Mouse (Mus musculus): ENCODE measurements around the gene Oaf.
A peak's percentile ranks its signal among the peaks of the same experiment; 100 is the strongest.

The Oaf gene

DNA sequence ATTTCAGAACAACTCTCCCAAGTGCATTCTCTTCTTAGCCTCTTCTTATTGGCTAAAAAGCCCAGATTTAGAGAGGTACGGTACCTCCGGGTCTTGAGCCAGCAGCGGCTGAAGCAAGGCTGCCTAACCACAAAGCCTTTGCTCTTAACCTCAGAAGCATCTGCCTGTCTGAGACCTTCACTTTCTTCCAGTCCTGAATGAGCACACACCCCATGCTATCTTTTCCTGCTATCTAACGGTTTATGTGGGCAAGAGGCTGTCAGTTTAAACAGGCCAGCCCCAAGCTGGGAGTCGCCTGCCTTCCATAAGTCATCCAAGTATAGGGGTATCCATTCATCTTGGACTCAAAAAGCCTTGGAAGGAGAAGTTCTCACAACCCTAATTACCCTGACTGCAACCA lies 2.7 kb upstream of the Oaf start:
- no peak for DNase-seq

DNA sequence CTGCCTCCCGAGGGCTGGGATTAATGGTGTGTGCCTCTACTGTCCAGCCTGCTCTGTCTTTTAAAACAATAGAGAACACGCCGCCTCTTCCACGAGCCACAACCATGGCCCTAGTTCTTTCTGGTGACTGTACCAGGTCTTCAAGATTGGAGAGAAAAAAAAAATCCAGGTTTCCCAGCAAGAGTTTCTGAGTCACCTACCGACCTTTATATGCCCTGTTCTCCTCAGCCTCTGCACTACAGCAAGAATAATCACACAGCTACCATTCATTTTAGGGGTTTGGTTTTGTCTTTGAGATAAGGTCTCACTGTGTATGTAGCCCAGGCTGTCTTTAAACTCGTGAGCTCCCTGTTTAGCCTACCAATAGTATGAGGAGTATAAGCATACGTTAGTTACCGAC lies 2.3 kb upstream of the Oaf start:
- DNase-seq = no peak

DNA sequence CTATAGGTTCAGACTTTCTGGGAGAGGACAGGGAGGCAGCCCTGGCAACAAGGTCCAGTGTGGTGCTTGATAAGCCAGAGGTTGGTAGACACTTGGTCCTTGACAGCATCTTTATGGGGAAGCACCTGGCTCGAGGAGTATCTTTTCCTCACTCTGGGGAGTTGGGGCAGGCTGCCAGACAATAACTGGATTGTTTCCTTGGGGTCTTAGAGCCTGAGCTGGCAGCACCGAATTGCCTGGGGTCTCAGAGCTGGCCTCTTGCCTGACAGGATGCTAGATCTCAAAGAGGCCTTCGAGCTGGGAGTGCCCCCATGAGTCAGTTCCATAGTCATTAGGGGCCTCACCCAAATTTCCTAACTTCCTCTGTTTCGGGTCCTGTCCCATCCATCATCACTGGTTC lies 1.6 kb upstream of the Oaf start:
- DNase-seq = no peak

DNA sequence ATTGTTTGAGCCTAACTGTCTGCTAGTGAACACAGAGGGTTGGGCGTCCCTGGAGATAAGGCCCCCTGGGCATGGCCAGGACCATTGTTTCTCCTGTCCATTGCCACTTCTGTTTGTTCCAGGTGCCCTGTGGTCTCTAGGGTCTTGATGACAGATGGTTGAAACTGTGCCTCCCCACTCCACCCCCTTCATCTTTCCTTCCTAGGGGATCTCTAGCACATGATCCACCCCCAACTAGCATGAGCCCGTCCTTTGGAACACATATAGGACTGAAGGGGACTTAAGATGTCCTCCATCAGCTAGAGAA lies 836 bp upstream of the Oaf start:
- DNase-seq = no peak

DNA sequence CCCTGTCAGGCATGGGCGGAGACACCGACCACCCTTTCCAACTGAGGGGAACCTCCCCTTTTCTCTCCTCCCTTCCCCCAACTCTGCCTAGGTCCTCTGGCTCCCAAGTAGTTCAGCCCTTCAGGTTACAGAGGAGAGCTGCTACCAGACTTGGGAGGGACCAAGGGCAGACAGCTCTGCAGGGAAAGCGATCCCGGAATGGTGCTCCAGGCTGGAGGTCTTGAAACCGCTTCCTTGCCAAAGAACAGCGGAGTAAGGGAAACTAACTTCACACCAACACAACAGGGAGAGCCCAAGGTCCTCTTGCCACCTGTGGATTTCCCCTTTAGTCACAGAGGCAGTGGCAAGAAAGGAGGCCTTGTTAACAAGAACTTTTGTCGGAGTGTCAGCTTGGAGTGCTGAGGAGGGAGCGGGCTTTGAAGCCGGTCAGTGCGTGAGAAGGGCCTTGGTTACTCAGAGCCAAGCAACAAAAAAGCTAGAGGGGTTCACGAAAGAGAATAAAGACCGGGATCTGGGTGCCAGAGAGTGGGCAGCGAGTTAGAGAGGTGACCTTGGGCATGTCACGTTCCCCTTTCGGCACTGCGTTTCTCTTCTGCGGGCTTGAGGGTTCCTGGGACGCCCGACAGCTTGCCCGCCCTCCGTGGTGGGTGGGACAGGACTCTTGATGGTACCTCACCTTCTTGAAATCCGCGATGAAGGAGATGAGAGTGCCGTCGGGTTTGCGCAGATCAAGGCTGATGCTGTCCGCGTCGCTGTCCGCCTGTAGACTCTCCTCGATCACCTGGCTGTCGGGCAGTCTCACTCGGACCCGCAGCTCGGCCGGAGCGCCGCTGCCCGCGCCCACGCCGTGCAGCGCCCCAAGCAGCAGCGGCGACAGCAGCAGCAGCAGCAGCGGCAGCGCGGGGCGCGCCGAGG lies 823 bp downstream of the Oaf start:
- DNase-seq = peak; percentile 59

- no peak for DNase-seq
Observed at GRCm38 (mm10) chr9:43238167-43238566, 1.5 kb downstream of the Oaf start.

DNA sequence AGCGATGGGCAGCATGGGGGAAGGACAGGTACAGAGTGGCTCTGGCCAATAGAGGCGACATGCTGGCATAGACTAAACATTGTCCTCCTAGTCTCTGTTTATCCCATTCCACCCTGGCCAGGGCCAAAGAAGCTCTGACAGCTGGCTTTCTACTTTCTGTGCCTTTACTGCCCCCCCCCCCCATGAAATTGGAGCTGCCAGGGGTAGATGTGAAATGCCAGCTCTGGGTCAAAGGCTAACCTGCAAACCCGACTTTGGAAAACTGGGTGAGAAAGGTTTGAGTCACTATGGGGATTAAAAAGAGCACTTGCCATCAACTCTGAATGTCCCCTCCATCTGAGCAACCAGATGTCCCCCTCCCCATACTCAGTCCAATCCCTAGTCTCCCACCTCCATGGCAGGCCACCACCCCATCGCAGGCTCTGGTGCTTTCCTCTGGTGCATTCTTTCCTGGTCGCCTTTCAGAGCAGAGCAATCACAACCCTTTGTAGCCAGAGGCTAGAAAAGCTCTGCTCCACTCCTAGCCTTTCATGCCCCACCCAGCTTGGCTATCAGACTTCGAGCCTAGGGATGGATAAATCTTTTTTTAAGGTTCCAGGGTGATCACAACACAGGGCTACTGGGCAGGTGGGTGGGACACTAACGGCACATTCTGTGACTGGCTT lies 2.5 kb downstream of the Oaf start:
- DNase-seq = peak; percentile 37

GRCm38 (mm10) chr9:43236576-43236975 lies 3.1 kb downstream of the Oaf start:
- no peak for DNase-seq

DNA sequence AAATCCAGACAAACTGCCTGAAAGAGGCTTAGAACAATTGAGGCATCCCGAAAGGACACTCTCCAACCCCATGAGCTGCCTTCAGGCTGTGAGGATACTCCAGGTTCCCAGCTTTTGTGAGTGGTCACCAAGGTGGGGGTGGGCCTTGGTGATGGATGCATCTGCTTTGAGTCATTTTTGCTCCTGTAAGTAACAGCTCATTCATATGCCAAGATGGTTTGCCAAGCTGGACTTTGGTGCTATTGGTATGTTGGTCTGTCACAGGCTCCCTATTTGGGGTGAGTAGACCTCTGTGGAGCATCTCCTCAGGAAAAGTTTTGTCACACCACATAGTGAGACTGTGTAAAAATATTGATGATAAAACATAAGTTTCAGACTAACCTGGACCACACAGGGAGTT lies 3.6 kb downstream of the Oaf start:
- DNase-seq = no peak

DNA sequence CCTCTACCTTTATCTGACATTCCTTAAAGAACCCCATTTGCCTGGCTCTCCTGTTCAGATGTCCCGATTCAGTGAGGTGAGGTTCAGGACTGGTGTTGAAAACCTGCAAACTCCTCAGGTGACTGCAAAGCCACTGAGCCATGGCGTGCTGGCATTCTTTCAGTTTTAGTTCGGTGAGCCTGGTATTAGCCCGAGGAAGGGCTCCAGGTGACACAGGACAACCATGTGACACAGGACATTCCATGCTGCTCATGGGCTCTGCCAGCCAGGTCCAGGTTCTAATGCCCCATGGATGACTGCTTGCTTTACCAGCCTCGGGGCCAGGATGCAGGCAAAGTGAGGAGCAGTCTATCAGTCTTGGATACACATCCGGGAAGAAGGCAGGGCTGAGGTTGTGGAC lies 4.4 kb downstream of the Oaf start:
- DNase-seq = peak; percentile 76

DNA sequence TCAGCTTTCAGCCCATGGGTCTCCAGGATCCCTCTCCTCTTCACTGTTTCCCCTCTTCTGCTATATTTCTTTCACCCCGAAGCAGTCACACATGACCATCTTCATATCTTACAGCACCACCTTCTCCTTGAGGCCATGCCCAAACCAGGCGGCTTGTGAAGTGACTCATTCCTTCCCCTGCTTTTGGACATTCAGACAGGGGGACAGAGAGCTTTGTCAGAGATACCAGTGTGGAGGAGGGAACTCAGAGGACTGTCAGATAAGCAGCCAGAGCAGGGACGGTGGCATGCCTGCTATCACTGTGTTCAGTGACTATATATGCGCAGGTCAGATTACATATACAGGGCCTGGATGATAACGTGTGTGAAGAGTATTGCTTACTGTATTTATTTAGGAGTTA lies 5.2 kb downstream of the Oaf start:
- no peak for DNase-seq

- DNase-seq = no peak
Observed at GRCm38 (mm10) chr9:43233515-43233914, 6.2 kb downstream of the Oaf start.

DNA sequence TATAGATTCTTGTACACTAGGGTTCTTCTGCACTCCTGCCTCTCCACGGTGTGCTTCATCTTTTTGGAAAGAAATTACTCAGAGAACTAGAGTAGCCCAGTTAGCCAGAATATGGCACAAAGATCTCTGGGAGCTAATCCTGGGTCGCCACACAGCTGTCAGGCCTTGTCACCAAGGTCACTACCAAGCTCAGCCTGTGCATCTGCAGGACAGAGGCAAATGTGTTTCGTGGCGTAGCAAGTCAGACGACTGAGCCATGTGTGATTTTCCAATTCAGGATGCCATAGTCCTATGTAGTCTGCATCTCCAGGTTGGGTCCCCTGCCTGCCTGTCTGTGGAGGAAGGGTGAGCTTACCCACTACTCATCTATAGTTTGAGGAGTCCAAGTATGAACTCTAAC lies 6.7 kb downstream of the Oaf start:
- no peak for DNase-seq

GRCm38 (mm10) chr9:43232286-43232685 lies 7.4 kb downstream of the Oaf start:
- DNase-seq = no peak

DNA sequence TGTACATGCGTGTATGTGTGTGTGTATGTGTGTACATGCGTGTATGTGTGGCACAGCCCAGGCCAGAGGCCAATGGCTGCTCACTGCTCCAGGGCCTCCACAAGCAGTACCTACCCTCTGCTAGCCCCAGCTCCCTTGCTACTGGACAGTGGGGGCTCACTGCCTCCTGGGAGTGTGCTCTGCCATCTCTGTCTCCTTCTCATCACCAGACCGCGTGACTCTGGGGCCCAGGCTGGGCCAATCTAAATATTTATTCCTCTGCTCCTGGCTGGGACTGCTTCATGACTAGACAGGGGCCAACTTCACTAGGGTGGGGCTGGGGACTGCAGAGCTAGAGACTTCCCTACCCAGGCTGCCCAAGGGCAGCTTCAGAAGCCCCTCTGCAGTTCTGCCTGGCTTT lies 7.9 kb downstream of the Oaf start:
- no peak for DNase-seq

GRCm38 (mm10) chr9:43230886-43231285 lies 8.8 kb downstream of the Oaf start:
- DNase-seq = no peak

DNA sequence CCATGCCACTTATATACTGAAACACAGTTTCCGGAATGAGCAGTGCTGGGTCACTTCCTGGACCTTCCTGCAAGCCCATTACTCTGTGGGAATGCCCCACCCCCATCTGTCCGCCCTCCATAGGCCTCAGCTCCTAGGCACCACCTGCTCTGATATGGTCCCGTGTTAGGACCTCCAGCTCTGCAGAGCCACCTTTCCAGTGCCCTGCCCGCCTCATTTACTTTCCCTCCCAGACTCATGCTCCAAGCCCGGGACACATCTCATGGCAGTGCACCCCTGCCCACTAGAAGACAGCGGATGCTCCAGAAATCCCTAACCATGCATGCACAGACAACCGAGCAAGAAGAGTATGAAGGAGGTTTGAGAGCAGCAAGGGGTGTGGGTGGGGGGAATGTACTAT lies 9.7 kb downstream of the Oaf start:
- DNase-seq = no peak

DNA sequence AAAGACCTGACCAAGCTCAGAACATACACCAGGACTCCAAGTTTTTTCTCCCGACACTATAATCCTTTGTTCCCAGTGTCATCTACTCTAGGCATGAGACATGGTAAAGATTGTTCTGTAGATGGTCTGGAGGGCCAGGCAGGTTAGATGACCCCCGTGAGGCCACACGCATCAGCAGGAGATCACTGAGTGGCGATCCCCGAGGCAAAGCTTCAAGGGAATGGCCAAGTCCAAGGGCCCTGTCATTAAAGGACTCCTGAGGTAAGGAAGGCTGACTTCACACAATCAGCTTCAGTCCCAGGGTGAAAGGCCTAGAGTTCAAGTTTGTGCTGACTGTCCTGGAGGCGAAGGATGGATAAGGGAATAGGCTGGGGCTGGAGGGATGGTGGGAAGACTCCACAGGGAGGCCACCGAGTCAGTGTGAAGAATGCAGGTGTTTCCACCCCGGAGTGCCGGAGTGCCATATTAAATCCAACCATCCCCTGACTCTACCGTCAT lies 10.3 kb downstream of the Oaf start:
- DNase-seq = no peak

DNA sequence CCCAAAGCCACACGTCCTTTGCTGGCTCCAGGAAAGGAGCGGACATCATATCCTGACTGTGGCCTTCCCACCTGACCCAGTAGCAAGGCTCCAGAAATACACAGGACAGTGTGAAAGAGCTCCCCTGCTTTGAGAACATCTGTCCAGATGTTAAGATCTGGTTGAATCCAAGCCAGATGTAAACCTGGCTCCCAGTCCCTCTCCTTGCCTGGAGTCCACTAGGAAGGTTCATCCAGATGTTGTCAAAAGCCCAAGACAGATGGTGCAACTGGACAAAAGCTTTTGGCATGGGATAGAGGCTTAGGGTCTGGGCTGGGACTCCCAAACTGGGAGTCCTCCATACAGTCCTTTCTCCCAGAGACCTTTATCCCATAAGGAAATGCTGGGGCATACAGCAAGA lies 11.0 kb downstream of the Oaf start:
- DNase-seq = no peak

DNA sequence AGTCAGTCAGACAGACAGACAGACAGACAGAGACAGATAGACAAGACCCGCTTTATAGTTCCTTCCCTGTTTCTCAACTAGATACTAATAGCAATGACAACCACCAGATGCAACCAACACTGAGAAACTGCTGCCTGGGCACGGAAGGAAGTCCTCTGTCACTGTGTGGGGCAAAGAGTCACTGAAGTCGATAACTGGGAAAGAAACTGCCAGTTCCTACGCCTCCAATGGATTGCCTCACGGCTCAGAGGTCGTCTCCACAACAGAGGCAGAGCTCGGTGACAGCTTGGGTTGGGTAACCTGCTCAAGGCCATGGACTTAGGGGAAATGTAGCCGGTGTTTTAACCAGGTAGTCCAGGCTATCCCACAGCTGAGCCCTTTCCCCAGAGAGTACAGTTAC lies 12.1 kb downstream of the Oaf start:
- DNase-seq = peak; percentile 34

DNA sequence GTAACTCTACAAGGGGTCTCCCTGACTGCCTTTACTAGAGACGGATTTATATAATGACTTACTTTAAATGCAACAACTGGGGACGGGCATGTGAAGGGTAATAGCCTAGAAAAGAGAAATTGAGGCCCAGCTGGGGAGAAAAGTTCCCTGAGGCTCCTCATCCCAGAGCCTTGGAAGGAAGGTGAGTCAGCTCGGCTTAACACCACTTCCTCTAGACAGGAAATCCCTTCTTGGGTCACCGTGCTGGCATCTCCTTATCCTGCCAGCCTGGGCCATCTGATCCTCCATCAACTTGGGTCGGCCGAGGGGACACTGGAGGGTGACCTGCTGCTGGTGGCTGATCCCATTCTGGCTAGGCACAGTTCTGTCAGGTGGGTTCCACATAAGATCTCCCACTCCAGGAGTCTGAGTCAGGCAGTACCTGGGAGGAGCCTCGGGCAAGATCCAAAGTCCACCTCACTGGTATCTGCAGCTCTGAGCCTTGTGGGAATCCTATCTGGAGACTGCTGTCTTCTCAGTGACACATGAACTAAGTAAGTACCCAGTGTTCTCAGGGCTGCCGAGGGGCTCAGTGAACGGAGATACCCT lies 13.0 kb downstream of the Oaf start:
- DNase-seq = peak; percentile 76

DNA sequence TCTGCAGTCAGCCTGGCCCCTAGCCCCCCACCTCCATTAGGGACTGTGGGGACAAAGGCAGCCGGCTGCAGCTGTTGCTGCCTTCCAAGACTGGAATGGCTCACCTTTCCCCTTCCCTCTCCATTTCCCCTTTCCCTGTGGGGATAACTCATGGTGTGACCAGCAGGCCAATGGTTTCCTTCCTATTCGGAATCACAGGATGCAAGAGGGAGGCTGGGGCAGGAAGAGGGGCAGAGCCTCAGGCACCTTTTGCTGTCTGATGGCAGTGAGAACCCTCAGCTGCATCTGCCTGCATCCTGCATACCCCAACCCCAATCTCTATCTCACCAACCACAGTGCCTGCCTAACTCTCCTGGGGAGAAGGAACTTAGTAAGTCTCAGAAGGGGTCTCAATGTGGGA lies 14.2 kb downstream of the Oaf start:
- DNase-seq = no peak

DNA sequence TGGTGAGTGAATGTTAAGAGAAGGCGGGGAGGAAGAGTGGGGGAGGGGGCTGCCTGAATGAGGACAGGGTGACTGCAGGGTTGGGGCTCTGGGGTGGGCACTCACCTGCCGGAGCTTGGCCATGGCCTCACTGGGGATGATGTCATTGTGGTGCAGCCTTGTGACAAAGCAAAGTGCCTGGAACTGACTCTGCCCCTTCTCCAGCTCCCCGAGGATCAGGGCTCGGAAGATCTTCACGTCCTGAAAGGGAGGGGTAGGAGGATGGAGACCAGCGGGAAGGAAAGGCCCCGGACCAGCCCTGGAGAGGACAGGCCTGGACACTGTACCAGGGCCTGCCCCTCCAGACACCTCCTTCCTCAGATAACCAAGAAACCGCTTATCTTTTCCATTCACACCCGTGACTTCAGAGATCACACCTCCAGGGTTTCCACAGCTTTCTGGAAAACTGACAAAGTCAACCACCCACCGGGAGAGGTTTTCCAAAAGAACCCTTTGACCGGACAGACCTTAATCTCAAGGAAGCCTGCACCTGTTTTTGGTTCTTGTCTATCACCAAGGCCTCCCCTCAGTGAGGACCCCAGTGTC lies 14.8 kb downstream of the Oaf start:
- DNase-seq = no peak

- no peak for DNase-seq
Observed at GRCm38 (mm10) chr9:43222429-43222715, 17.3 kb downstream of the Oaf start.
